Mouse (Mus musculus) kidney, adult 11 months (tissue): Measurements from ENCODE around the gene Asic2.

Source experiments
- DNase-seq: peaks from one replicate; pipeline ENCODE4 v3.0.0; 2022

Asic2 gene

DNA sequence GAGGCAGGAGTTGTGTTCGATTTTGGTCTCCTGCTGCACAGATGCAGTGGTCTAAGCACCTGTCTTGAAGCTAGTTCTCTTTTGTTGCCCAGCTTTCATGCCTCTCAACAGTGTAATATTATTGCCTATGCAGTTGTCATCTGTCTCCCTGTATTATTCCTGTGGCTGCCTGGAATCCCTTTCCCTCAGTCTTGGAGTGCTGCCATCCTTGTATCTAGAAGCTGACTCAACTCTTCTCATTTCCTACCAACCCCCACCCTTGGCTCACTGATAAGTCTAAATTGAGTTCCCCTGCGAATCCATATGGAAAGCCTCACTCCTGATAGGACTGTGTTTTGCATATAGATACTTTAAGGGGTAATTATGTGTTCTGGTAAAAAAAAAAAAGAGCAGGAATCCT is 373.0 kb downstream of the Asic2 start:
- no peak for DNase-seq

DNA sequence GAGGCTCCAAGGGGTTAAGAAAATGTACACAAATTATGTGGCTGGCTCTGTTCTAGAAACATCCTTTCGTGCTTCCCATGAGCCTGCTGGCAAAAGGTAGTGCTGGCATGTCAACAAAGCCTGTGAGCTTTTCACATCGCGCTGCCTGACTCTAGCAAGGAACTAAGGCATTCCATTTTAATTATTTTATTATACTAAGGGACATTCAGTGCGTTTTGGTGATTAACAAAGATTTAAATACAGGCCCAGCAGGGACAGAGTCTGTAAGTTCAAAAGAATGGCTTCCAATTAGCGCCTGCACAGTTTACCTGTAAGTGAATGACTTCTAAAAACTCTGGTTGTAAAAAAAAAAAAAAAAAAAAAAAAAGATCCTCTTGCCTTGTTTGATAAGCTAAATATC is 375.5 kb downstream of the Asic2 start:
- no peak for DNase-seq

DNA sequence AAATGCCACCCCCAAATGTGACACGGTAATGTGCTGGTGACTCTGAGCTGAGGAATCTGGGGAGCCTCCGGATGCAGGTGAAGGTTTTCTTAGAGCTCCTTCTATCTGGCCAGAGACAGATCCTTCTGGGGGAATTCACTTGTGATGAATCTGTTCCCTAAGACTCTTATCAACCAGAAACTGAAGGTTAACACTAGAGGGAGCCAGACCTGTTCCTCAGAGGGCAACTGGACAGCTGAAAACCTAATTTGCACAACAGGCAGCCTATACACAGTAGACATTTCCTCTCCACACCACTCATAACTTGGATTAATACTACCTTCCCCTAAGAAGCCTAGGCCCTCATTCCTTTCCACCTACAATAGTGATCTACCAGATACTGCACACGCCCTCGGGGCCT is 377.3 kb downstream of the Asic2 start:
- DNase-seq: no peak

DNA sequence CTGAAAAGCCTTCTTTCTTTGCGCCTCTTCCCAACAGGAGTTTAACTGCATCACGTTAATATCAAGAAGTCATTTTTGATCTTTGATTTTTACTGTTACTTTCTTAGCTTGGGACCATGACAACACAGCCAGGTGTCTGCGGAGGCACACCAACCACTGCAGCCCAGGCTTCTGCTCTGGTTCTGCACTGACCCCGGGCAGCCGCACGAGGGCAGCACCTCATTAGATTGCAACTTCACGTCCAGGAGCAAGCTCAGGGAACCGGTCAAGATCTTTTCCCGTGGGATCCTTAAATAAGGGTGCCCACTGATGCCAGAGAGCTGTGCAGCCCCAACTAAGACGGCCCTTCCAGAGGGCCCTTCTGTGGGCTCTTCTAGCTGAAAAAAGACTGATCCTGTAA is 379.6 kb downstream of the Asic2 start:
- peak; percentile 39 for DNase-seq

DNA sequence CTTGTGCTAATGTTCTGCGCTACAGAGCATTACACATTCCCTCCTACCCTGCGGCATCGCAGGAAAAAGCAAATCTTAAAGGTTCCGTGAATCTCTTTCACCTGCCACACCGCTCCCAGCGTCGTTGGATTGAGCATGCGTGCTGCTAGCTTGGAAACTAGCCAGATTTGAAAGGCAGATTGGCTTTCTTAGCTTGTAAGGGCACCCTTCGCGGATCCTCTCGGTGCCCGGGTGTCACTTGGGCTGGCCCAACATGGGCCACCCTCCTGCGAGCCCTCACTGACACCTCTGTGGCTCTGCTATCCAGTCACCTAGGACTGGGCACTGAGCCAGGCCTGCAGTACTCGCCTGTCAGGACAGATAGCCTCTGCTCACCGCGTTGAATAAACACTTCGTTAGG is 380.3 kb downstream of the Asic2 start:
- DNase-seq: no peak

DNA sequence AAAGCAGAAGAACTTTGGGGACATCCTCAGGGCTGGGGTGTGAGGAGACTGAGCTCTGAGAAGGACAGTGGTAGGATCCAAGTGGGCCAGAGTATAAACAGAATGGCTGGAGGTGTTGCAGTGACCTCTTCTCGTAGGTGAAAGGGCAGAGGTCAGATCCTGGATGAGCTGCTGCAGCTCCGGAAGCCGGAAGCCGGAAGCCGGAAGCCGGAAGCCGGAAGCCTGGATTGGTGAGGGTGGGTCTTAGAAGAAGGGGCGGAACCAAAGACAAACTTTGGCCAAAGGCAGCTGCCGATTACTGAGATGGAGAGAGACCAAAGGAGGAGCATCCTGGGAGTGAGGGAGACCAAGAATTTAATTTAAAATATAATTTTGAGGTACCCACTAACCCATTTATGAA is 381.1 kb downstream of the Asic2 start:
- no peak for DNase-seq

DNA sequence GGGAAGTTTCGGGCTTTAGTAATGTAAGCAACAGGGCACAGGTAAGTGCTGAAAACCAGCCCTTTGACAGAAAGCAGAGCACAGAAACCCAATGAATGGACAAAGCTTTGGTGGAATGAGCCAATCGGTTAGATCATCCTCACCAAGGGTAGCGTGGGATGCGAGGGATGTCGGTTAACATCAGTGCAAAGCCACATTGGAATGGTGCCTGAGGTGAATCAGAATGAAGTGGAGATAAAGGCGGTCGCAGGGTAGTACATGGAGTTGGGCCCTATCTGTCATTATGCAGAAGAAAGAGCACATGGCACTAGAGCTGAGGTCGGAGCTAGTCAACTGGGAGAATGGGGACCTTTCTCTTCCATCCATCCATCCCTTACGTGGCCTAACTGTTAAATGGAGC is 383.8 kb downstream of the Asic2 start:
- DNase-seq: no peak

DNA sequence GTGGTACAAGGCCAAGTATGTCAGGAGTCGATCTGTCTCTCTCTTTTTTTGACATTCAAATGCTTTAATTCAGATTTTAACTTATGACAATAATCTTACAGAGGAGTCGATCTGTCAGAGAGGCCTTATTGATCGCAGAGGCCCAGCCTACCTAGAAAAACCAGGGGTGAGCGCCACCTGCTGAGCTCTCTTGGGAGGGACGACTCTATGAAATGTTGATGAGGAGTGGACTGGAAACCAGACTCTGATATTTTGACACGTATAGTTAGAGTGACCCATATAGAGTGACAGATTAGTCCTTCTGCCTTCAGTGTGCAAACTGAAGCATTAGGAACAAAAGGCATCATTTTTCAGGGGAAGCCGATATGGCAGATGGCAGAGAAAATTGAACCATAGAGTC is 385.1 kb downstream of the Asic2 start:
- DNase-seq: no peak

DNA sequence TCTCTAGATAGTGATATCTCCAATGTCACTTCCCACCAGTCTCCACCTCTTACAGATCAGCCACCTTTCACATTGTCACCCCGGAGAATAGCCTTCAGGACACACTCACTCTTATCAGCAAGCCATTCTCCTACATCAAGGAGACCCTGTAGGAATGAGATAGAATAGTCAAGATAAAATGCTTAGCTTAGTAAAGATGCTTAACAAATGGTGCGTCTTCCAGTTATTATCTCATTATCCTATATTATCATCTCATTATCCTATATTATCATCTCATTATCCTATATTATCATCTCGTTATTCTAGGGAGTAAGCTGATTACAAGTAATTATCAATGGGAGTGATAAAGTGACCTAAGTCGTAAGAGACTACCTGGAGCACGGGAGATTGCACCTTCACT is 386.1 kb downstream of the Asic2 start:
- DNase-seq: no peak

DNA sequence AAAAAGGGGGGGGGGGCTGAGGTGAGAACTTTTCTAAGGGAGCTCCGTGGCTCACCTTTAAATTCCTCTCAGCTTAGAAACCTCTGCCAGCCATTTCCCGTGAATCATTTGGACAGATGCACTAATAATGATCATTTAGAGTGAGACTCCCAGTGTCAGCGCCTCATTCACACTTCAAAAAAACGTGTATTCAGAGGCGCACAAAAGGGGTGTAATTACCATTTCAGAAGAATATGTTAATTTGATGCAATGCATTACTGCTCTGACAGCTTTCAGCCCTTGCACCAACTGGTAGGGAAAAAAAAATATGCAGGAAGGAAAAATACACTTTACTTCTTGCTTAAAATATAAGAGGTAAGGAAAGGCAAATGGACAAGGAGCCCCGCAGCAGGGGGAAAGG is 388.5 kb downstream of the Asic2 start:
- no peak for DNase-seq

DNA sequence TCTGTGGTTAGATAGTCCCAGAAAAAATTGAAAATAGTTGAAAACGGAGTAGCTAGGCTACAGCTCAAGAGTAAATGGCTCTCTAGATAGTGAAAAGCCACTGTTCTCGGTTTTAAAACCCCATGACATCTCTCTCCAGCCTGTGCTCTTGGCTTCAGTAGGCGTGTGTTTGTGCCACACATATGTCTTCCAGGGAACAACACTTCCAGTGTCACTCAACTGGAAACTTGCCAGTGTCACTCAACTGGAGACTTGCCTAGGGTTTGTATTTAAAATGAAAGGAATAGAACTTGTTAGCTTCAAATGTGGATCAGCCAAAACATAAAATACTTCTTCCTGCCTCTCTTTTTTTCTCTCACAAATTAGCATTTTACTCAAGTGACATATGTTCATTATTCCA is 397.9 kb downstream of the Asic2 start:
- DNase-seq: no peak

DNA sequence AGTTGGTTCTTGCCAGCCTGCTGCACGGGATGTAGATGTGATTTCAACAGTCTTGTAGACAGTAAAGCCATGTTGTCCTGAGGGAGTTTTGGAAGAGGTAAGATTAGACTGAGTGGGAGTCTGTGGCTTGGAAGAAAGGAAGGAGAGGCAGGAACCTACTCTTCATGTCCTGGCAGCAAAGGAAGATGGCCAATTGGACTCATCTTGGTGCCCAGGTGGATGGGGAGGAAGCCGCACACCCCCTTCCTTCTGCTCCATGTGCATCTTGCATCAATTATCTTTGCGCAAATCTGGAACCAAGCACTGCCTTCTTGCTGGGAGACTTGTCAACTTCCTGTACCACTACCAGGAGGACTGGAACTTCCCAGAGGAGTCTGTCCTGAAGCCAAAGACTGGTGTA is 403.4 kb downstream of the Asic2 start:
- no peak for DNase-seq

DNA sequence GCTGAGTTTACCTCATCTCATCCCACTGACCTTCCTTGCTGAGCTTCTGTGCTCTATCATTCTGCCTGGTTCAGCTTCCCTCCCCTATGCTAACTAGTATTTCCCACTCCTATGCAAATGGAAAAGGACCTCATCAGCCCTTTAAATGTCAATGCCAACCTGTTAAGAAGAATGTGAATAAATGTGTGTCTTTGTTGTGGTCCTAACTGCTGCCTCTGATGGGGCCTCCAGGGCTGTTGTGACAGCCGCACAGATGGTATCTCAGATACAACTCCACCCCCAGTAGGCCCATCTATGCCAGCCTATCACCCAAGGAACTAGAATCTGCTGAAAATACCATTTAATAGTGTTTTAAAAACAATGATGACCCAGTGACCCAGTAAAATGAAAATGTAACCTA is 407.9 kb downstream of the Asic2 start:
- no peak for DNase-seq

DNA sequence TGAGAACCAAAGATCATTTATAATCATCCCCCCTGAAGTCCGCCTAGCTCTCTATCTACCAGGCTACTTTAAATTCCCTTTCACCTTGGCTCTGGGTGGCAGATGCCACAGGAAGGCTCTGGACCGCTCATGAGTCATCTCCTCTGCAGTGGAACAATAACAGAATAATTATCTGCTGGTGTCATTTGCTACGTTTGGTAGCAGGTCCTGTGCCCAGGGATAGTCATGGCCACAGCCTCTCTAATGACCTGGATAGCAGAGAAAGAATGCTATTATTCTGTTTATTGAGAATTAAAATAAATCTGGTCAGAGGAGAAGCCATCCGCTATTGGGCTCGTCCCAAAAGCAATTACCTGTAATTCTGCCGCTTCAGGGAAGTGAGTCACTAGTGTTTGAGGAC is 425.1 kb downstream of the Asic2 start:
- no peak for DNase-seq

DNA sequence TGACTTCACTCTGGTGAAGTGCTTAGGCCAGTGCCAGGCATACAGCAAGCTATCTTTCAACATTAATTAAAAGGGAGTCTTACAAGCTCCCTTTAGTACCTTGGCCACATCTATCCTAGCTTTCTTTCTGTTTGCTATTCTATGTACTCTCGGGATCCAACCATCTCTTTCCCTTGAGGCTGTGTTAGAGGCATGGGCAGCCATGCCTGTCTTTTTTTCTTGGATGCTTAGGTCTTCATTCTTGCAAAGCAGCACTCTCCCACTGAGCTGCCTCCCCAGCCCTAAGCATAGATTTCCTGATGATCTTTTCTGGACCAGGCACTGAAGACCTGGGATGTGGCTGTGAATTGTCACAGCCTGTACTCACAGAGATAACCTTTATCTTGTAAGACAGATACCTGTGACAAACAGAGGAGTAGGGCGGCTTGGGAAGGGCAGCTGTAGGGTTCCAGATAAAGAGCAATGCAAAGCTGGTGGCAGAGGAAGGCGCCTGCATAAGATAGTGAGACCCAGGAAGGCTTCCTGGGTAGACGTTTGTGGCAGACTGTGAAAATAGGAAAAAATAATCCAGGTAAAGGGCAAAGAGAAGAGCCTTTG is 433.0 kb downstream of the Asic2 start:
- DNase-seq: no peak

DNA sequence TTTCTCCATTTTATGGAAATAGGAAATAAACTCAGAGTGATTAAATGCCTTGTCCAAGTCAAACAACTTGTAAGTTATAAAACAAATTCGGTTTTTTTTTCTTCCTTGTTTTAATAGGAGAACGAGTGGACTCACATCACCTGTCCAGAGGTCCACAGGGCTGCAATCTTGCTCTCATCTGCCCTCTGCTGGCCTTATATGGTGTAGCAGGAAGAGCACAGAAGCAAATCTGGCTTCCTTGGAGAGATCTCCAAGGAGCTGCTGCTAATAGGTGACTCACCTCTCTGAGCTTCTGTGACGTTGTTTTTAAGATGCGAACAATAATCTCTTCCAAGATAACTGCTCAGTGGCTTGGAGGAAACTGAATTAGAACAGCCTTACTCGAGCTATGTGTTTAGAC is 433.6 kb downstream of the Asic2 start:
- DNase-seq: peak; percentile 12

DNA sequence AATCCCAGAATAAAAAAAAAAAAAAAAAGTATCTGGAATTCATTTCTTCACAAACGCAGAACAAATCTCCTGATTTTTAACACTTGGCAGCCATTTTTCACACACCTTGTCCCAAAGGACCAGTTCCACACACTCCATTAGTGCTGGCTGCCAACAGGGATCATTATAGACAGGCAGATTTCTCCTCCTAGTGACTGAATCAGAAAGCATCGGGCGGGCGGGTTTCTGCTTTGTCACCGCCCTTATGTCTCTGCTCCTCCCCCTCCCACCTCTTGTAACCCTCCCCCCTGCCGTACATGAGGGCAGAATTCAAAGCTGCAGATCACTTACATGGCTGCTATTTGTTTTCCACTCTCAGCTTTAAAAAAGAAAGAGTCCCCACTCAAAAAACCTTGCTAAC is 436.4 kb downstream of the Asic2 start:
- DNase-seq: no peak

DNA sequence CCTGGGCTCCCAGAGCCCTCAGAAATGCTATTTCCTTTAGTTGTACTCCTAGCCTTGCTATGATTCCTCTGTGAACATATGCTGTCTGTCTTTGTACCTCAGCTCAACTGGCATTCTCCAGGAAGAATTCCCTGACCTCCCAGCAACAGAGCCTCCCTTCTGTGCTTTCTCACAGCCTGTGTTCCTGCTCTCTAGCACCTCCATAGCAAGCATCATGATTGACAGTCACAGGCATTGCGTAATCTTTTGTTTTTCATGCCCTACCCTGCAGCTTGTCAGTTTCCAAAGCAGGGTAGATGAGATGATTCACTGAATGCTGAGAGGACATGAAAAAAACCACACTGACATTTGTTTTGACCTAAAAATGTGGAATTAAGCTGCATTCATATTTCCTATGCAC is 445.3 kb downstream of the Asic2 start:
- DNase-seq: no peak

DNA sequence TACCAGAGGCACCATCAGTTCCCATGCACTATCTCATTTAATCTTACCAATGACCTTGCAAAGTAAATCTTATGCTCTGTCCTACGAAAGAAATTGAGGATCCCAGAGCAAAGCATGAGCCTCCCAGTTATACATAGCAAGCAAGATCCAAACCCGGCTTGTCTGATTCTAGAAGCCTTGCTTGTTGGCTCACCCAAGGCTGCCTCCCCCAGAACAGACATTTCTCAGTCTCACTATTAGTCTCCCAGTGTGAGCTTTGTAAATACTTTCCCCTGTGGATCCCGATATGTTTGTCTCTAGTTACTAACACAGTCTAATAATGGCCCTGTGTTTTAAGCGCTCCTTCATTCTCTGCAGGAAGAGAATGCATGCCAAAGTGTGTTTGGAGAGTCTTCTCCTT is 446.4 kb downstream of the Asic2 start:
- DNase-seq: no peak

DNA sequence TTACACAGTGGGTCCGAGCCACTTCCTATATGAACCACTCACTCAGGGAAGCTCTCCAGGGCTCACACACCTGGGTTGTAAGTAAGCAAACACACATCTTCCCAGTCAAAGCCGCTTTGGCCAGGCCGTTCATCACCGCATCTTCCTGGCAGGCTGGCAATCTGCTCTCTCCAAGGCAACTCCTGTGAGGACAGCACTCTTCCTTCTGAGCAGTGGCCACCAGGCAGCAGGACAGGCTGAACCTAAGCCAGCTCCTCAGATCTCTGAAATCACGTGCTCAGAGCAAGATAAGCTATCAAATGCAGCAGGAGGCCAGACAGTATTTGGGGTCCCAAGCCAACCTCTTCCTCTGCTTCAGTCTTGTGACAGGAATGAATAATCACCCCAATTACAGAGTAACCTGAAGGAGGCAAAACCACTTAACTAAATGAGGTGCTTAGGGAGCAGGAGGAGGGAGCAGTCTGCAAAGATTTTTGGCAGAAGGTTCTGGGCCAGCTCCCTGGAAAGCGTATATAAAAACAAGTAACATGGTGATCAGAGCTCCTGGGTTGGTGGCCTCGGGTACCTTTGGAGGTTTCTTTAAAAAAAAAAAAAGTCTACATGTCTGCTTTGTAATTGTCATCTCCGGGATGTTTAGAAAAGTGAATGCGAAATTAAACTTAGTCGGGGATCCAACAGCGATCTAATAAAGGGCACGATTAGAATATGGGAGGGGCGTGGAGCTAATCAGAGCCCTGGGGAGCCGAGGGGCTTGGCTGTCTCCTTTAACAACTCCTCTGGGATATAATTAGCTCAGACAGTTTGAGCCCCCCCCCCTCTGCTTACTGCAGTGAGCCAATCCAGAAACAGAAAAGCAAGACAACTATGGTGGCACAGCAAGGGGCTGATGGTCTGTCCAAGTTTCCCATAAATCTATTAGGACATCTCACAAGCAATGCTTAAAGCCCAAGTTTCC is 450.0 kb downstream of the Asic2 start:
- no peak for DNase-seq

DNA sequence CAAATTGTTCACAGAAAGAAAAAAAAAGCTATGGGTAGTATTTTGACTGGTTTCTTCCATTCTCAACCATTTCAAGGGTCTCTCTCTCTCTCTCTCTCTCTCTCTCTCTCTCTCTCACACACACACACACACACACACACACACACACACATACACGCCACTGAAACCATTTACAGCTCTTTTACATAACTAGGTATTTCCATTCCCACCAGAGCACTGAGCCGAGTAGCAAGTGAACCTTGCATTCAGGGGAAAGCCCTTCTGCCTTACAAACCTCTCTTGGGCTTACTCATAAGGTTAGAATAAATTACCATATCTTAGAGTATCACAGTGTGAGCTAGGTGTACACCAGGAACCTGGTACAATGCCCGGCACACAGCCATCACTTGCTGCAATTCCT is 452.5 kb downstream of the Asic2 start:
- no peak for DNase-seq

DNA sequence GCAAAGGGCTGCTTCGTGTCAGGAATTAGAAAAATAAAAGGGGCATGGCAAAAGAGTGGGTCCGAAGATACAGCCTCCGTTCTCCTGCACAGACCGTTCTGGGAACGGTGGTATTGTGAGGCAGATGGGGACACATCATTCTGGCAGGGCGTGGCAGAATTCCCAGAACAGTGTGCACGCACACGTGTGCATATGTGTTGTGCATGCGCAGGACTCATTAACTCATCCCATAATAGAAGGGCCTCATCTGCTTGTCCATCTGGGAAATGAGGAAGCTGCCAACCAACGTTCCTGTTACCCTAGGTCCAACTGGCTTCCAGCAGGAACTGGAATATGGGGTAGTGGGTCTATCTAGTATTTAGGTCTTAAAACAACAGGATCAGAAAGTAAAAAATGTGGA is 455.8 kb downstream of the Asic2 start:
- no peak for DNase-seq

DNA sequence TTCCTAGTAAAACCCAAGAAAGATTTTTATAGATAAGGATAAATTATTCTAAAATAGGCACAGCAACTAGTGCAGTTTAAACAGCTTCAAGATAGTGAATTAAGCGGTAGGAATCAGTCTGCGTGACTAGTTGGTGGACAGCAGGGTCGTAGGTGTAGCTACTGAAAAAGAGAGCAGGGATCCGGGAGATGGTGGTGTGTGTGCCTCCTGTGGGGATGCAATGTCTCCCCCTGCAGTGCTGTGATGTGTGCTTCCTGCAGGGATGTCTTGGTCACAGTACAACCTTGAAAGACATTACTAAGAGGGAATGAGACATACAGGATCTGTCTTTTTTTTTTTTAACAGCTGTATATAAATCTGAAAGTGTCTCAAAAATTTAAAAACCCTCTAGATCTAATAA is 456.9 kb downstream of the Asic2 start:
- no peak for DNase-seq

DNA sequence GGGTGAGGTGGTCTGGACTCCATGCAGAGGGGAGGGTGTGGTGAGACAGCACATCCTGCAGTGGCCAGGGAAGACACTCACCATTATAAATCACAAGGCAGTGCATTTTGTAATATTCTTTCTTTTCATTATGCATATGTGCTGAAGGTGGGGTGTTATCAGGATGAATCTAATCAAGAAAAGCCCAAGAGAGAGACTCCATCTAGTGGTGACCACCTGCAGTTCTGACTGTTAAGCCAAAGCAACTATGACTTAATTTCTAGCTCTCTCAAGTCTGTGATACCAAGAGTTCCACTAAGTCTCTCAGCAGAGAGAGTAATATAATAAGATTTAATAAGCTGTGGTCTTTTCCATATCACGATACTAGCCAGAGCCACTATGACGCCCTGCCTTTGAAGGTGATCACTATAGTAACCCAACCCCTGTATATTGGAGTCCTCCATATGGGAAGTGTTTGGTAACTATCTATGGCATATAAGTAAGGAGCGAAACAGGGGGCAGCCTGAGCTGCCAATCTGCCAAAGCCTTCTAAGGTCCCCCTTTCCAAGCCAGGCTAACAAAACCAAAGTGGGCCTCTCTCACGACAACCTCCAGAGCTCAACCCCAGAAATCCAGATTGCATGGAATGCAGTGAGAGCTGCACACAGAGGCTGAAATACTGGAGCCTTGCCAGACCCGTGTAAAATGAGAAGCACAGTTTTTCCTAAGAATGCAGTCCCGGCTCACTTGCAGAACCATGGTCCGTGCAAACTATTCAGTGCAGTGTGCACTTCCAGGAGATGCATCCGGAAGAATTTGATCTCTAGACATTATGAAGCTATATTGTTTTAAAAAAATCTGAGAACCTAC is 459.6 kb downstream of the Asic2 start:
- DNase-seq: no peak
